Mouse (Mus musculus) midbrain, embryonic 15.5 days (tissue): ENCODE measurements around the gene Astl. TPM values are rescaled to one million over a fixed set of nuclear protein-coding genes. Genes with fewer than 3 reads are reported as not detected.

Experiments
- ATAC-seq: fragments of 200-750 bp; cut with Nextera tagmentation; replicated peaks from 2 replicates; pipeline ENCODE4 v1.8.0; 2017; ENCODE audit warnings: moderate TSS enrichment
- H3K27ac ChIP-seq: fragments of 300-500 bp; sonication (generic); 2 replicates; pipeline ENCODE4 v1.5.1; 2015; ENCODE audit warnings: mild to moderate bottlenecking, inconsistent platforms
- H3K27me3 ChIP-seq: fragments of 300-500 bp; sonication (generic); replicated peaks from 2 replicates; pipeline ENCODE4 v1.6.1; 2015; ENCODE audit warnings: inconsistent platforms
- H3K36me3 ChIP-seq: fragments of 300-500 bp; sonication (generic); replicated peaks from 2 replicates; pipeline ENCODE4 v1.6.1; 2015; ENCODE audit warnings: inconsistent platforms
- H3K4me1 ChIP-seq: fragments of 300-500 bp; sonication (generic); 2 replicates; pipeline ENCODE4 v1.6.1; 2015; ENCODE audit warnings: inconsistent platforms
- H3K4me2 ChIP-seq: fragments of 300-500 bp; sonication (generic); 2 replicates; pipeline ENCODE4 v1.6.1; 2015; ENCODE audit warnings: inconsistent platforms, mild to moderate bottlenecking, moderate library complexity
- H3K4me3 ChIP-seq: fragments of 300-500 bp; sonication (generic); 2 replicates; pipeline ENCODE4 v1.5.1; 2015; ENCODE audit warnings: mild to moderate bottlenecking, inconsistent platforms
- H3K9ac ChIP-seq: fragments of 300-500 bp; sonication (generic); 2 replicates; pipeline ENCODE4 v1.6.1; 2015; ENCODE audit warnings: mild to moderate bottlenecking, inconsistent platforms
- H3K9me3 ChIP-seq: fragments of 300-500 bp; sonication (generic); 2 replicates; pipeline ENCODE4 v1.6.1; 2016; ENCODE audit warnings: inconsistent platforms
- WGBS: fragments of 180-500 bp; shearing (Covaris S2); methylation state at CpG from one replicate; pipeline ENCODE4 v1.1.7; 2015; ENCODE audit warnings: mixed read lengths; 5-methylcytosine and 5-hydroxymethylcytosine counted together
- polyA plus RNA-seq: library from polyadenylated mRNA; unstranded; fragments of >200 nt; fragmentation: Nextera tagmentation; extraction: Ambion mirVana; gene quantifications from 2 replicates; pipeline ENCODE4 v1.2.1, GENCODE M21; 2015

Gene Astl
- polyA plus RNA-seq, 1 experiment from 2014 or later, result not detected

DNA sequence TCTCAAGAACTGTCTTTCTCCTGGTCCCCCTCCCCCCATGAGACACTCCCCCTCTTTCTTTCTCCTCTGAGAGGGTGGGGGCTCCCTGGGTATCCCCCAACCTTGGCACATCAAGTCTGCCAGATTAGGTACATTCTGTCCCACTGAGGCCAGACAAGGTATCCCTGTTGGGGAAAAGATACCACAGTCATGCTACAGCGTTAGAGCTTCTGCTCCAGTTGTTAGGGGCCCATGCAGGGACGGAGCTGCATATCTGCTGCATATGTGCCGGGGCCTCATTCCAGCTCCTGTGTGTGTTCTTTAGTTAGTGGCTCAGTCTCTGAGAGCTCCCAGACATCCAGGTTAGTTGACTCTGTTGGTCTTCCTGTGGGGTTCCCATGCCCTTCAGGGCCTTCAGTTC is 35.7 kb downstream of the Astl start:
- H3K27me3 ChIP-seq, result no peaks in the 10 kb centered on the region
- no peak overlapping the region for H3K4me2 ChIP-seq
- H3K36me3 ChIP-seq, result no peaks in the 10 kb centered on the region
- H3K9ac ChIP-seq, result no peak overlapping the region
- no peak overlapping the region for H3K27ac ChIP-seq
- H3K4me3 ChIP-seq, result no peak overlapping the region
- H3K4me1 ChIP-seq, result peaks cover 8% of the 10 kb centered on the region; the same call in 1 of the 2 replicates
- WGBS, result 90% methylated on average over 3 of the region's 3 CpGs
- no peak for ATAC-seq
- H3K9me3 ChIP-seq, result no peaks in the 10 kb centered on the region

DNA sequence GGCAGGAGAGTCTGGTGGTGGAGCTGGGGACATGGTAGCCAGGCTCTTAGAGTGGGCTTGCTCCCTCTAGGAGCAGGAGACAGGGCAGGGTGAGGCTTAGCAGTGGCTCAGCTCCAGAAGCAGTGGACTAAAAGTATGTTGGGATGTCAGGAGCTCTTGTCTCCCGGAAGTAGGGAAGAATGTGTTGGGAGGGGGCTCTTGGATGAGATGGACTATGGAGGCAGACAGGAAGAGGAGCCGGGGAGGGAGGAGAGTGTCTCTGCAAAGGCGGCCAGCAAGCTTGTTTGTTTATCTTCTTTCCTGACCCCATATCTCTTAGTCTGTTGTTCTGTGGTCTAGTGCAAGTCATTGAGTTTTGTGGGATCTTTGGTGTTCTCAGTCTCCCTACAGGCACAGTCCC is 36.6 kb downstream of the Astl start:
- peaks cover 8% of the 10 kb centered on the region; the same call in 1 of the 2 replicates for H3K4me1 ChIP-seq
- WGBS, result 77% methylated on average over 3 of the region's 3 CpGs

GRCm38 (mm10) chr2:127375759-127376341 is 37.4 kb downstream of the Astl start:
- ATAC-seq, result no peak
- Histone ChIP-seq H3K4me1 (peaks cover 8% of the 10 kb centered on the region; the same call in 1 of the 2 replicates), H3K4me2 (no peak overlapping the region), H3K36me3 (no peaks in the 10 kb centered on the region), H3K9ac (no peak overlapping the region), H3K9me3 (no peaks in the 10 kb centered on the region), H3K4me3 (no peak overlapping the region), H3K27me3 (no peaks in the 10 kb centered on the region), H3K27ac (no peak overlapping the region)
- 53% methylated on average over 7 of the region's 7 CpGs for WGBS

More for the DNA sequence above, 36.6 kb downstream of the Astl start:
- Histone ChIP-seq H3K4me2 (no peak overlapping the region), H3K4me3 (no peak overlapping the region), H3K9me3 (no peaks in the 10 kb centered on the region), H3K27me3 (no peaks in the 10 kb centered on the region), H3K9ac (no peak overlapping the region), H3K36me3 (no peaks in the 10 kb centered on the region), H3K27ac (no peak overlapping the region)
- ATAC-seq, result no peak

GRCm38 (mm10) chr2:127376423-127377051 is 38.1 kb downstream of the Astl start:
- Histone ChIP-seq H3K4me2 (no peak overlapping the region), H3K27ac (no peak overlapping the region), H3K9me3 (no peaks in the 10 kb centered on the region), H3K9ac (no peak overlapping the region), H3K36me3 (no peaks in the 10 kb centered on the region), H3K27me3 (no peaks in the 10 kb centered on the region), H3K4me1 (peaks cover 8% of the 10 kb centered on the region; the same call in 1 of the 2 replicates), H3K4me3 (no peak overlapping the region)
- 73% methylated on average over 6 of the region's 6 CpGs for WGBS
- ATAC-seq, result no peak

DNA sequence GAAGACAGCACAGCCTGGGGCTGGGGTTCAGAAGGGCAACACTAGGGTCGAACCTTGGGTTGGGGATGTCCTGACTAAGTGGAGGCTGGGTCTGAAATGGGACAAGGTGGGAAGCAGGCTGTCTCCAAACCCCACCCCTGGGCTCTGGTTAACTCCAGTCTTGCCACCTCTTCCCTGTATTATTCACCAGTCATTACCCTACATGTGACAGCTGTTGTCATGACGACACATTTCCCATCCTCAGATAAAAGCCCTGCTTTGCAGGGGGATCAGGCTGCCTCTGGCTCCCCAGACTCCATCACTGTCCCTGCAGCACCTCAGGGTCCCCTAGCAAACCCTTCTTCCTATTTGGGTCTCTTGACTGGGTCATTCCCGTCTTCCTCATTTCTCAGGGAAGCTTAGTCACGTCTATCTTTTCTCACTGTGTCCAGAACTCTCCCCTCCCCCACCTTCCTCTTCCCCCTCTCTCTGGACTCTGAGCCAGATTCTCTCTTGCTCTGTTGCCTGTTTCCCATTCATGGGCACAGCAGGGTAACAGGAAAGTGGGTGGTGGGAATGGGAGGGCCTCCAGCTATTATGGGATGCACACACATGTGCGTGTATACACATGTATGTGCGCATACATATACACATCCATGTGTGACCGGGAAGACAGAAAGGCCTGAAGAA is 39.6 kb downstream of the Astl start:
- no peak overlapping the region for H3K27ac ChIP-seq
- no peak overlapping the region for H3K9ac ChIP-seq
- H3K9me3 ChIP-seq, result no peaks in the 10 kb centered on the region
- no peaks in the 10 kb centered on the region for H3K27me3 ChIP-seq
- H3K4me3 ChIP-seq, result no peak overlapping the region
- H3K4me2 ChIP-seq, result no peak overlapping the region
- WGBS, result 59% methylated on average over 7 of the region's 7 CpGs
- ATAC-seq, result peak; percentile 63; the same call in 1 of the 2 replicates
- peaks cover 8% of the 10 kb centered on the region; the same call in 1 of the 2 replicates for H3K4me1 ChIP-seq
- H3K36me3 ChIP-seq, result no peaks in the 10 kb centered on the region

- no peak for ATAC-seq
- 71% methylated on average over 7 of the region's 7 CpGs for WGBS
- no peaks in the 10 kb centered on the region for H3K36me3 ChIP-seq
- H3K27me3 ChIP-seq, result no peaks in the 10 kb centered on the region
- no peak overlapping the region for H3K4me2 ChIP-seq
- H3K27ac ChIP-seq, result no peak overlapping the region
- peaks cover 8% of the 10 kb centered on the region; the same call in 1 of the 2 replicates for H3K4me1 ChIP-seq
- H3K9ac ChIP-seq, result no peak overlapping the region
- H3K9me3 ChIP-seq, result no peaks in the 10 kb centered on the region
- no peak overlapping the region for H3K4me3 ChIP-seq
These were observed 40.2 kb downstream of the Astl start for GRCm38 (mm10) chr2:127378611-127378990.

DNA sequence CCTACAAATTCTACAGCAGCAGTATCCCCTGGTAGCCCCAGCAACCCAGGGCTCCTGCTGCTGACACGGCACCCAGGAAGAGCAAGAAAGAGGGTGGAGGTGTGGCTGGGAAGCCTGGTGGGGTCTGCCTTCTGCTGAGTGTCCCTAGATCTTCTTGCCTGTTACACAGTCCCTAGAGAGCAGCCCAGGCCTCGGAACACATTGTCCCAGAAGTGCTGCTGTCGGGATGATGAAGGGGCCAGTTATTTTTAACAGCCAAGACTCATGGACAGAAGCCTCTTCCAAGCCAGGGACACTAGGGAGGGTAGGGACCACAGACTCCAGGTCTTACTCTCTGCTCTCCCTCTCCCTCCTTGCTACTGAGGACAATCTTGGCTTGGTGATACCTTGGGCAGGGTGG is 40.8 kb downstream of the Astl start:
- Histone ChIP-seq H3K9ac (no peak overlapping the region), H3K27ac (no peak overlapping the region), H3K4me2 (no peak overlapping the region), H3K36me3 (no peaks in the 10 kb centered on the region), H3K4me1 (peaks cover 8% of the 10 kb centered on the region; the same call in 1 of the 2 replicates), H3K27me3 (no peaks in the 10 kb centered on the region), H3K4me3 (no peak overlapping the region), H3K9me3 (no peaks in the 10 kb centered on the region)
- WGBS, result 83% methylated on average over 3 of the region's 3 CpGs
- no peak for ATAC-seq

- Histone ChIP-seq H3K27me3 (no peaks in the 10 kb centered on the region), H3K36me3 (no peaks in the 10 kb centered on the region), H3K9me3 (no peaks in the 10 kb centered on the region), H3K4me1 (no peaks in the 10 kb centered on the region), H3K4me3 (no peak overlapping the region), H3K4me2 (no peak overlapping the region), H3K27ac (no peak overlapping the region), H3K9ac (no peak overlapping the region)
- ATAC-seq, result no peak
- 70% methylated on average over 7 of the region's 7 CpGs for WGBS
These were observed 45.4 kb downstream of the Astl start for GRCm38 (mm10) chr2:127383881-127384280.

- no peak overlapping the region for H3K4me3 ChIP-seq
- H3K4me2 ChIP-seq, result no peak overlapping the region
- no peaks in the 10 kb centered on the region for H3K9me3 ChIP-seq
- no peak for ATAC-seq
- no peaks in the 10 kb centered on the region for H3K36me3 ChIP-seq
- H3K27me3 ChIP-seq, result no peaks in the 10 kb centered on the region
- 81% methylated on average over 2 of the region's 2 CpGs for WGBS
- no peak overlapping the region for H3K27ac ChIP-seq
- no peak overlapping the region for H3K9ac ChIP-seq
- no peaks in the 10 kb centered on the region for H3K4me1 ChIP-seq
These were observed 49.1 kb downstream of the Astl start for GRCm38 (mm10) chr2:127387521-127387920.

DNA sequence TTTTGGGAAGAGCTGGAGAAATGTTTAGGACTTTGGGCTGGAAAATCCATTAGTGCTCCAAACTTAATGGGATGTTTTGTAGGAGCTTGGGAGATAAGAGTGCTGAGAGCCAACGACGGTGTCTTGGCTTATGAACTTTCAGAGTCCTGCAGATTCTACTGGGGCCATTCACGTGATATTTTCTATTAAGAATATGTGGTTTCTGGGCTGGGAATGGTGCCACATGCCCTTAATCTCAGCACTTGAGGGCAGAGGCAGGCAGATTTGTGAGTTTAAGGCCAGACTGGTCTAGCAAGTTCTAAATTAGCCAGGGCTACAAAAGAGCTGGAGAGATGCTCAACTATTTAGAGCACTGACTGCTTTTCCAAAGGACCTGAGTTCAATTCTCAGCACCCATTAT is 51.9 kb downstream of the Astl start:
- no peak overlapping the region for H3K9ac ChIP-seq
- no peak for ATAC-seq
- no peak overlapping the region for H3K27ac ChIP-seq
- no peak overlapping the region for H3K4me3 ChIP-seq
- no peaks in the 10 kb centered on the region for H3K36me3 ChIP-seq
- H3K4me1 ChIP-seq, result no peaks in the 10 kb centered on the region
- 86% methylated on average over 3 of the region's 3 CpGs for WGBS
- H3K4me2 ChIP-seq, result no peak overlapping the region
- no peaks in the 10 kb centered on the region for H3K9me3 ChIP-seq
- H3K27me3 ChIP-seq, result no peaks in the 10 kb centered on the region

DNA sequence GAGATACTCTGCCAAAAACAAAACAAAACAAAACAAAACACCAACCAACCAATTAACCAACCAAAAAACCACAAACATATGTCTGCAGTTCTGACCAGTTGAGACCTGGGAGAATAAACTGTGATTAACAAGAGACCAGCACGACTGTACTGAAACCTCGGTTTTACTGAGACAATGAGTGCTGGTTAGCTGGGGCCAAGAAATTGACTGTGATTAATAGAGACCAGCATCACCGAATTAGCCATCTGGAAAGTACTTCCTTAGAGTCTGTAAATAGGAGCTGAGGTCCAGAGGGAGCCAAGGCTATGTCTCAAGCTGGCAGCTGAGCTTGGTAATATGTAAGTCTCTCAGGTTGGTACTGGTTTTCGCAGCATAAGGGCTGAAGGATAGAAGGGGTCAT is 52.4 kb downstream of the Astl start:
- H3K36me3 ChIP-seq, result no peaks in the 10 kb centered on the region
- no peaks in the 10 kb centered on the region for H3K27me3 ChIP-seq
- no peak for ATAC-seq
- no peak overlapping the region for H3K9ac ChIP-seq
- no peak overlapping the region for H3K4me3 ChIP-seq
- no peak overlapping the region for H3K4me2 ChIP-seq
- H3K9me3 ChIP-seq, result no peaks in the 10 kb centered on the region
- H3K27ac ChIP-seq, result no peak overlapping the region
- H3K4me1 ChIP-seq, result no peaks in the 10 kb centered on the region
- WGBS, result 76% methylated on average over 4 of the region's 4 CpGs

DNA sequence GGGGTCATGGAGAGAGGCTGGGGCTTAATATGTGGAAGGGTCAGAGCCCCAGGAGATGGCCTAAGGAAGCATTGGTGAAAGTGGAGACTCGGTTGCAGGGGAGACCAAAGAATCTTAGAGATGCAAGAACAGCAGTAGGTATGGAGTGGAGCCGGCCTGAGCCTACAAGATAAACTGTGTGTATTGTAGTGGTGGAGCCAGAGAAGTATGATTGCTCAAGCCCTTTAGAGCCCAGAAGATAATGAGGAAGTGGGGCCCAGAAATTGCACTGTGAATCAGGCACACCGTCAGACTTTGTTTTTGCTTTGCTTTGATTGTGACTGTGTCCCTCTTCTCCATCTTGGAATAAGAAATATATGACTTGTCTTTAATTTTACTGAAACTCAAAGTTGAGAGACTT is 52.9 kb downstream of the Astl start:
- whole genome bisulfite sequencing, result 73% methylated on average over 3 of the region's 3 CpGs
- no peaks in the 10 kb centered on the region for H3K27me3 ChIP-seq
- no peak overlapping the region for H3K27ac ChIP-seq
- no peak overlapping the region for H3K4me2 ChIP-seq
- ATAC-seq, result no peak
- H3K4me1 ChIP-seq, result no peaks in the 10 kb centered on the region
- no peaks in the 10 kb centered on the region for H3K9me3 ChIP-seq
- no peaks in the 10 kb centered on the region for H3K36me3 ChIP-seq
- no peak overlapping the region for H3K9ac ChIP-seq
- H3K4me3 ChIP-seq, result no peak overlapping the region
